Mouse (Mus musculus): ENCODE measurements around the gene Tnrc6a. TPM values are rescaled to one million over a fixed set of nuclear protein-coding genes. Genes with fewer than 3 reads are reported as not detected.

Gene Tnrc6a
- polyA plus RNA-seq, 1 experiment from 2014 or later = 11.9 TPM

- ATAC-seq (ENCODE audit: low read depth) = no peak
- no peak overlapping the region for H3K27ac ChIP-seq (ENCODE audit: low read length)
- WGBS (ENCODE audit: insufficient replicate concordance) = 86% methylated on average over 2 of the region's 2 CpGs
- H3K4me3 ChIP-seq (ENCODE audit: low read depth, low read length) = no peak overlapping the region
- no peaks in the 10 kb centered on the region for H3K27me3 ChIP-seq (ENCODE audit: control insufficient read depth, insufficient read depth, low read depth, low read length)
- no peaks in the 10 kb centered on the region for H3K9me3 ChIP-seq (replicated peaks; ENCODE audit: control insufficient read depth, low read length)
- H3K4me2 ChIP-seq (ENCODE audit: low read depth, low read length) = no peak overlapping the region
- no peak overlapping the region for H3K9ac ChIP-seq (ENCODE audit: low read depth, low read length)
- no peaks in the 10 kb centered on the region for H3K4me1 ChIP-seq (ENCODE audit: control insufficient read depth, low read depth, low read length)
- H3K36me3 ChIP-seq (ENCODE audit: control insufficient read depth, insufficient read depth) = peaks cover 58% of the 10 kb centered on the region
Measured at GRCm38 (mm10) chr7:123169618-123170017, 45.9 kb downstream of the Tnrc6a start.

- H3K4me3 ChIP-seq (ENCODE audit: low read depth, low read length) = no peak overlapping the region
- H3K27ac ChIP-seq (ENCODE audit: low read length) = no peak overlapping the region
- H3K9ac ChIP-seq (ENCODE audit: low read depth, low read length) = no peak overlapping the region
- H3K4me2 ChIP-seq (ENCODE audit: low read depth, low read length) = no peak overlapping the region
- no peaks in the 10 kb centered on the region for H3K27me3 ChIP-seq (ENCODE audit: control insufficient read depth, insufficient read depth, low read depth, low read length)
- no peaks in the 10 kb centered on the region for H3K9me3 ChIP-seq (replicated peaks; ENCODE audit: control insufficient read depth, low read length)
- ATAC-seq (ENCODE audit: low read depth) = no peak
- H3K36me3 ChIP-seq (ENCODE audit: control insufficient read depth, insufficient read depth) = peaks cover 49% of the 10 kb centered on the region
- 82% methylated on average over 5 of the region's 5 CpGs for whole genome bisulfite sequencing (ENCODE audit: insufficient replicate concordance)
- no peaks in the 10 kb centered on the region for H3K4me1 ChIP-seq (ENCODE audit: control insufficient read depth, low read depth, low read length)
Measured at GRCm38 (mm10) chr7:123172101-123172500, 48.4 kb downstream of the Tnrc6a start.

- H3K27me3 ChIP-seq (ENCODE audit: control insufficient read depth, insufficient read depth, low read depth, low read length) = no peaks in the 10 kb centered on the region
- no peaks in the 10 kb centered on the region for H3K9me3 ChIP-seq (replicated peaks; ENCODE audit: control insufficient read depth, low read length)
- H3K9ac ChIP-seq (ENCODE audit: low read depth, low read length) = no peak overlapping the region
- no peak for ATAC-seq (ENCODE audit: low read depth)
- peaks cover 40% of the 10 kb centered on the region for H3K36me3 ChIP-seq (ENCODE audit: control insufficient read depth, insufficient read depth)
- H3K4me1 ChIP-seq (ENCODE audit: control insufficient read depth, low read depth, low read length) = no peaks in the 10 kb centered on the region; the same call in 1 of the 2 replicates
- H3K4me3 ChIP-seq (ENCODE audit: low read depth, low read length) = no peak overlapping the region
- H3K27ac ChIP-seq (ENCODE audit: low read length) = no peak overlapping the region
- H3K4me2 ChIP-seq (ENCODE audit: low read depth, low read length) = no peak overlapping the region
Measured at GRCm38 (mm10) chr7:123177215-123177614, 53.5 kb downstream of the Tnrc6a start.

GRCm38 (mm10) chr7:123181787-123182701 lies 58.4 kb downstream of the Tnrc6a start:
- no peak overlapping the region for H3K27ac ChIP-seq (ENCODE audit: low read length)
- H3K27me3 ChIP-seq (ENCODE audit: control insufficient read depth, insufficient read depth, low read depth, low read length) = no peaks in the 10 kb centered on the region
- H3K36me3 ChIP-seq (ENCODE audit: control insufficient read depth, insufficient read depth) = peaks cover 52% of the 10 kb centered on the region
- H3K4me1 ChIP-seq (ENCODE audit: control insufficient read depth, low read depth, low read length) = no peaks in the 10 kb centered on the region; the same call in 1 of the 2 replicates
- no peak overlapping the region for H3K4me3 ChIP-seq (ENCODE audit: low read depth, low read length)
- H3K9ac ChIP-seq (ENCODE audit: low read depth, low read length) = no peak overlapping the region
- no peaks in the 10 kb centered on the region for H3K9me3 ChIP-seq (replicated peaks; ENCODE audit: control insufficient read depth, low read length)
- ATAC-seq (ENCODE audit: low read depth) = 0 out of 2 replicates have a peak, but pooled peaks have one; percentile 56
- no peak overlapping the region for H3K4me2 ChIP-seq (ENCODE audit: low read depth, low read length)
- WGBS (ENCODE audit: insufficient replicate concordance) = 78% methylated on average over 20 of the region's 20 CpGs

- Histone ChIP-seq H3K9me3 (replicated peaks; ENCODE audit: control insufficient read depth, low read length) (no peaks in the 10 kb centered on the region), H3K27me3 (ENCODE audit: control insufficient read depth, insufficient read depth, low read depth, low read length) (no peaks in the 10 kb centered on the region), H3K4me2 (ENCODE audit: low read depth, low read length) (no peak overlapping the region), H3K4me3 (ENCODE audit: low read depth, low read length) (no peak overlapping the region), H3K36me3 (ENCODE audit: control insufficient read depth, insufficient read depth) (peaks cover 67% of the 10 kb centered on the region), H3K4me1 (ENCODE audit: control insufficient read depth, low read depth, low read length) (no peaks in the 10 kb centered on the region; the same call in 1 of the 2 replicates), H3K27ac (ENCODE audit: low read length) (no peak overlapping the region), H3K9ac (ENCODE audit: low read depth, low read length) (no peak overlapping the region)
- 60% methylated on average over 1 of the region's 1 CpGs for WGBS (ENCODE audit: insufficient replicate concordance)
- no peak for ATAC-seq (ENCODE audit: low read depth)
Measured at GRCm38 (mm10) chr7:123184891-123185290, 61.2 kb downstream of the Tnrc6a start.

GRCm38 (mm10) chr7:123186463-123186862 lies 62.8 kb downstream of the Tnrc6a start:
- ATAC-seq (ENCODE audit: low read depth) = no peak
- 82% methylated on average over 6 of the region's 6 CpGs for WGBS (ENCODE audit: insufficient replicate concordance)
- no peaks in the 10 kb centered on the region; the same call in 1 of the 2 replicates for H3K4me1 ChIP-seq (ENCODE audit: control insufficient read depth, low read depth, low read length)
- H3K9ac ChIP-seq (ENCODE audit: low read depth, low read length) = no peak overlapping the region
- peaks cover 67% of the 10 kb centered on the region for H3K36me3 ChIP-seq (ENCODE audit: control insufficient read depth, insufficient read depth)
- H3K9me3 ChIP-seq (replicated peaks; ENCODE audit: control insufficient read depth, low read length) = no peaks in the 10 kb centered on the region
- H3K4me2 ChIP-seq (ENCODE audit: low read depth, low read length) = no peak overlapping the region
- no peak overlapping the region for H3K27ac ChIP-seq (ENCODE audit: low read length)
- H3K27me3 ChIP-seq (ENCODE audit: control insufficient read depth, insufficient read depth, low read depth, low read length) = no peaks in the 10 kb centered on the region
- H3K4me3 ChIP-seq (ENCODE audit: low read depth, low read length) = no peak overlapping the region

GRCm38 (mm10) chr7:123187246-123187645 lies 63.6 kb downstream of the Tnrc6a start:
- 68% methylated on average over 4 of the region's 4 CpGs for WGBS (ENCODE audit: insufficient replicate concordance)
- H3K4me2 ChIP-seq (ENCODE audit: low read depth, low read length) = no peak overlapping the region
- H3K27ac ChIP-seq (ENCODE audit: low read length) = no peak overlapping the region
- H3K9ac ChIP-seq (ENCODE audit: low read depth, low read length) = no peak overlapping the region
- no peaks in the 10 kb centered on the region; the same call in 1 of the 2 replicates for H3K4me1 ChIP-seq (ENCODE audit: control insufficient read depth, low read depth, low read length)
- H3K36me3 ChIP-seq (ENCODE audit: control insufficient read depth, insufficient read depth) = peaks cover 68% of the 10 kb centered on the region
- H3K4me3 ChIP-seq (ENCODE audit: low read depth, low read length) = no peak overlapping the region
- H3K27me3 ChIP-seq (ENCODE audit: control insufficient read depth, insufficient read depth, low read depth, low read length) = no peaks in the 10 kb centered on the region
- peak; percentile 50 for ATAC-seq (ENCODE audit: low read depth)
- no peaks in the 10 kb centered on the region for H3K9me3 ChIP-seq (replicated peaks; ENCODE audit: control insufficient read depth, low read length)

- Histone ChIP-seq H3K4me1 (ENCODE audit: control insufficient read depth, low read depth, low read length) (no peaks in the 10 kb centered on the region; the same call in 1 of the 2 replicates), H3K4me2 (ENCODE audit: low read depth, low read length) (no peak overlapping the region), H3K9ac (ENCODE audit: low read depth, low read length) (no peak overlapping the region), H3K27ac (ENCODE audit: low read length) (no peak overlapping the region), H3K27me3 (ENCODE audit: control insufficient read depth, insufficient read depth, low read depth, low read length) (no peaks in the 10 kb centered on the region), H3K36me3 (ENCODE audit: control insufficient read depth, insufficient read depth) (peaks cover 64% of the 10 kb centered on the region), H3K4me3 (ENCODE audit: low read depth, low read length) (no peak overlapping the region), H3K9me3 (replicated peaks; ENCODE audit: control insufficient read depth, low read length) (no peaks in the 10 kb centered on the region)
- no peak for ATAC-seq (ENCODE audit: low read depth)
- WGBS (ENCODE audit: insufficient replicate concordance) = 72% methylated on average over 3 of the region's 3 CpGs
Measured at GRCm38 (mm10) chr7:123188462-123188861, 64.8 kb downstream of the Tnrc6a start.

- H3K4me2 ChIP-seq (ENCODE audit: low read depth, low read length) = no peak overlapping the region
- no peaks in the 10 kb centered on the region for H3K9me3 ChIP-seq (replicated peaks; ENCODE audit: control insufficient read depth, low read length)
- H3K4me3 ChIP-seq (ENCODE audit: low read depth, low read length) = no peak overlapping the region
- H3K27ac ChIP-seq (ENCODE audit: low read length) = no peak overlapping the region
- H3K36me3 ChIP-seq (ENCODE audit: control insufficient read depth, insufficient read depth) = peaks cover 56% of the 10 kb centered on the region
- no peak for ATAC-seq (ENCODE audit: low read depth)
- no peaks in the 10 kb centered on the region; the same call in 1 of the 2 replicates for H3K4me1 ChIP-seq (ENCODE audit: control insufficient read depth, low read depth, low read length)
- H3K27me3 ChIP-seq (ENCODE audit: control insufficient read depth, insufficient read depth, low read depth, low read length) = no peaks in the 10 kb centered on the region
- H3K9ac ChIP-seq (ENCODE audit: low read depth, low read length) = no peak overlapping the region
- WGBS (ENCODE audit: insufficient replicate concordance) = 84% methylated on average over 8 of the region's 8 CpGs
Measured at GRCm38 (mm10) chr7:123189762-123190161, 66.1 kb downstream of the Tnrc6a start.

Measured in liver, embryonic 16.5 days (tissue).